Mouse (Mus musculus) right cerebral cortex, postnatal 10 days (tissue): ENCODE data around the gene Itih2.

Experiments
- DNase-seq, 2 experiments: peaks; one replicate each; pipeline ENCODE4 v3.0.0; 2021; ENCODE audit warnings: low spot score in 2 of 2

Gene Itih2

DNA sequence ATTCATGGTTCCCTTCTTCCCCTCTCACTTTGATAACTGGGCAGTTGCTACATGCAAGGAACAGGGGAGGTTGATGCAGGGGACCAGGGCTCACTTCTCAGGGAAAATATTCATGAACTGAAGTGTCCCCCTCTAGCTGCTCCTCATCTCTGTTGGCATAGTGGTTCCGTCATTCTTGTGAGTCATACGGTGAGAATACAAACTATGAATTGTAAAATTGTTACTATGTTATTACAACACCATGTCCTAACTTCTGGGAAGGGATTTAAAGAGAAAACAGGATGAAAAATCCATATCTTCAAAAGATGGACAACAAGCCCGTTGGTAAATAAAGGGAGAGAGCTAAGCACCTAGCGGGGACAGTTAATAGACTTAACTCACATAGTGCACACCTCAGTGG lies at the start of gene Itih2:
Gene Itih2 (minus strand): TSS at position 101 of the 400 bp plus-strand sequence.
- no peak for DNase-seq

DNA sequence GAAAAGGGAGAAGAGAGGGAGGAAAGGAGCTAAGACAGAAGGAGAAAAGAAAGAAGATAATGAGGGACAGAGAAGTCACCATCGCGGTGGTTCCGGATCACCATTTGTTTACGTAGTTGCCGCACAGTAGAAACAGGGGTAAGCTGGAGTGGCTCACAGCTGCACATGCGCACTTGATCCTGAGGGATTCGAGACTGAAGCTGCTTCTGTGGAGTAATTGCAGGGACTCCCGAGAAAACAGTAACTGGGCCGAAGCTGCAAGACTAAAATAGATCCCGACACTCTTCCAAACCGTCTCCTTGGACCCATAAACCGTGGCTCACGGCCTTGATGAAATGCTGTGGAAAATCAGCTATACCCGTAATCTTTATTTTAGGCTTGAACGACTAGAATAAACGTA lies 38.8 kb upstream of the Itih2 start:
- DNase-seq: no peak

DNA sequence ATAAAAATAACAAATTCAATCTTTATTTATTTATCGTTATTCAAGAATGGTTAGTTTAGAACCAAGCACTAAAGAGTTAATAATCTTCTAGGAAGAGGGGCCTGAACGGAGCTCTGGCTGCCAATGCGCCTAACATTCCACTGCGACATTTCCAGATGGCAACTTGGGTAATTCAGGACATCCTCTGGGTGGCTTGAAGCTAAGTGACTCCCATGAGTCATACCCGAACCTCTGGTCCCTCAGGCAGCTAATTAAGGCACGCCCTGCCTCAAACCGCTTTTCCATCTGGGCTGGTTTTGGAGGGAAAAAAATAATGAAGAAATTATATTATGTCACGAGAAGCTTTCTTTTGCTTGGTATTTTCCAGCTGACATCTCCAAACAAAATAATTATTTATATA lies 36.8 kb upstream of the Itih2 start:
- no peak for DNase-seq

DNA sequence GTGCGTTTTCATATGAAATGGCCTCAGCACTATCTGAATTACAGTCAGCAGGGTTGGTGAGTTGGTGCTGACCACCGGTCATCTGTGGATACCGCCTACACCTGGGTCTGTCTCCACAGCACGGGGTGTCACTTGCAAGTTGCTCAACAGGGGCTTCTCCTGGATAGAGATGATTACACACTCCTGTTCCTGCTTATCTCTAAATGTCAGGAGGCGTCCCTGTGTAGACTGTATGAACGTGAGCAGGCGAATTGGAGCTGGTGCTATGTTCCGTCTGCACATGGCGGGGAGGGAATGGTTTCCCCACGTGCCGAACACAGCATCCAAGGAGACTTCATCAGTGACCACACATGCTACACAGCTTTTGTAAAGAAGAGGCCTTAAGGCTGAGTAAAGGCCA lies 36.1 kb upstream of the Itih2 start:
- no peak for DNase-seq

DNA sequence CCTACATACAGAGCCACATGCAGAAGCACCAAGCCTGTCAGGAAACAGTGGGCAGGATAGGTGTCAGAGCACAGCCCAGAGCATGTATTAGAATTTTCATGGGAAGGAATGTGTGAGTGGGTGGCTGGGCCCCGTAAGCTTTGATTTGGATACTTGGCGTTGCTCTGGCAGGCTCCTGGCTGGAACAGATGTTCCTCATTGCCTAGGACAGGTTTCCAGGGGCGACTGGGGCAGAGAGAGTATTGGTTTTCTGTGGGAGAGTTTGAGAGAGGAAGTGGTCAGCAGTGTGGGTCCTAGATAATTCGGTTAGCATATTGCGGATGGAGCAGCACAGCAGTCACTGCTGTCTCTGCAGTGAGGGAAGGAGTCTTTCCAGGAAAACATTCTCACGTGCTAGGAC lies 35.4 kb upstream of the Itih2 start:
- DNase-seq: no peak

DNA sequence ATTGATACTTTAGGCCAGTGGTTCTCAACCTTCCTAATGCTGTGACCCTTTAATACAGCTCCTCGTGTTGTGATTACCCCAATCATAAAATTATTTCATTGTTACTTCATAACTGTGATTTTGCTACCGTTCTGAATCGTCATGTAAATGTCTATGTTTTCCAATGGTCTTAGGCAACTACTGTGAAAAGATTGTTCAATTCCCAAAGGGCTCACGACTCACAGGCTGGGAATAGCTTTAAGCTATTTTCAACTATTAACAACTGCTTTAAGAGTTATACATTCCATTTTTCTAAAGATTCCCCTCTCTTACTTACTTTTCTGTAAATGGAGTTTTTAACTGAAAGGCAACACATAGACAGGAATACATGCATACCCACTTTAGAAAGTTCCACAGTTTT lies 30.8 kb upstream of the Itih2 start:
- DNase-seq: no peak

DNA sequence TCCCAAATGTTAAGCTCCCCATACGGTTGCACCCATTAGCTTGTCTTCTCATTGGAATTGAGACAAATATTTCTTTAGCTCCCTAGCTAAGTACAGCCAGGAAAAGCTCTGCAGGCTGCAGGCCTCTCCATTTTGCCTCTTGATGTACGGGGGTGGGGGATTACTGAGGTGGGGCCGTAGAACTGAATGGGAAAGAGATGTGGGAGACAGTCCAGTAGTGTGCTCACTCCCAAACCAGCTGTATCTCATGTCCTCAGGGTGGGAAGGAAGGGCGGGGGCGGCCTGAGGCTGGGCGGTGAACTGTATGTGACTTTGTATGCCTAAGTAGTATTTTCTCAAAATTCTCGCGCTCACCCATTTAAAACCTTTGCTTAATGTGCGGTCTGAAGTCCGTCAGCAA lies 26.0 kb upstream of the Itih2 start:
- no peak for DNase-seq

DNA sequence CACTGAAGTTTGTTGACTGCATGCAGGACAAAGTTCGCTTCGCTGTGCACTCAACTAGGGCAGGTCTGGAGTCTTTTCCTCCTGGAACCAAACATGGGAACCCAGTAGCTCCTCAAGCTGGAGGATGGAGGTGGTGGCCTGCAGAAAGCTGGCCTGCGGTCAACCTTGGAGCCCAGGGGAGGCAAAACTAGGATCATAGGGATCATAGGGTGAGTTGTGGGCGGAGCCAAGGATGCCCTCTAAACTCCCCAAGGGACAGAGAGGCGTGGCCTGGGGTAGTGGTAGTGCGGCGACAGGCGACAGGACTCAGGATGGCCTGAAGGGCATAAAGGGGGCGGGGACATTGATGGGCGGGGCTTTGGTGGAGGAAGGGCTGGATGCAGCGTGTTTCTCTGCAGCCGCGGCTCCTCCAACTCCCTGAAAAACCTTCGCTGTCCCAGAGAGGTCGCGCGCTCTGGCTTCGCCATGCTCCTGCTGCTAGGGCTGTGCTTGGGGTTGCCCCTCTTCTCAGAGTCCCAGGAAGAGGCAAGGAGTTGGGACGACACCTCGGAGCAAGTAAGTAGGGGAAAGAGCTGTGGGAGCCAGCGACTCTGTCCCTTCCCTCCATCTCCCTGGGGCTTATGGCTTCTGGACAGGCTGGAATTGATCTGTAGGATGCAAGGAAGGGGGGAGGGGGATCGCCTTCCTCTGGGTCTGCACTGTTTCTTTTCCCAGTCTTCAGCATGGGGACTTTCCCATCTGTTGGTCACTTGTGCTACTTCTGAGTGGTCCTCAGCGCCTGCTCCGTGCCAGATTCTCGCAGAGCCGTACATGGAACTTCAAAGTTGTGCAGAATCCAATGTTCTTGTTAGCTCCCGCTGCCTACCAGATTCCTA lies 22.2 kb upstream of the Itih2 start, which contains the start of gene Itih5:
Gene Itih5 (plus strand): TSS at position 371 of the 875 bp plus-strand sequence.
- DNase-seq: peak in 1 of 2 experiments; percentile 26

DNA sequence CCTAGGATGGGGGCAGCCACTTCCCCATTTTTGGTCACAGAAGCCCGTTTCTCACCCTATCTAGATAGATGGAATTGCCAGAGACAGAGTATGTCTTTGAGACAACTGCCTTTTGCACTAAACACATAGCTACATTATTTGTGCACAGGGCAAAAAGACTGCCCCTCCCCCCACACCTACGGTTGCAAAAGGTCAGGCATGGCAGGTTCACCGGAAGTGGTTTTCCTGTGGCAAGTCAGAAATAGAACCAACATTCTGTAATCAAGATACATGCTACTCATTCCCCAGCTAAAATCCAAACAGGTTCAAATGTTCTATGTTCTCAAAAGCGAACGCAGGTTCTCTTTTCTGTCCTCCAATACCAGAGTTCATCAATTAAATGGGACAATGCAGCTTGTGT lies 21.4 kb upstream of the Itih2 start:
- no peak for DNase-seq

DNA sequence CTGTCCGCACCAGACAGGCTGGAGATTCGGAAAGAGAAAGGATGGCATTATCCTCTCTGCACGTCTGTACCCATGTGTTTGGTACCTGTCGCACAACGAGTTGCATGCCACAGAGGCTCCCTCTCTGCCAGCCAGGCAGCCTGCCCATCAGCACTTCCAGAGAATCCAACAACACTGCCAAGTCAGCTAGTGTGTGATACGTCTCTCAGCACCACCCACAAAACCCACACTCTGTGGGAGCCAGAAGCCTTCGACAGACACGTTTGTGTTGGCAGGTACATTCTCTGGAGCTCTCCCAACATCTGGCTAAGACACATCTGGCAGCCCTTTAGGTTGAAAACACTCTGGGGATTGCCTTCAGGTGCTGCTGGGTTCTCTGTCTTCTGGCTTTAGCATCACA lies 16.0 kb upstream of the Itih2 start:
- DNase-seq: peak; percentile 48 to 51

DNA sequence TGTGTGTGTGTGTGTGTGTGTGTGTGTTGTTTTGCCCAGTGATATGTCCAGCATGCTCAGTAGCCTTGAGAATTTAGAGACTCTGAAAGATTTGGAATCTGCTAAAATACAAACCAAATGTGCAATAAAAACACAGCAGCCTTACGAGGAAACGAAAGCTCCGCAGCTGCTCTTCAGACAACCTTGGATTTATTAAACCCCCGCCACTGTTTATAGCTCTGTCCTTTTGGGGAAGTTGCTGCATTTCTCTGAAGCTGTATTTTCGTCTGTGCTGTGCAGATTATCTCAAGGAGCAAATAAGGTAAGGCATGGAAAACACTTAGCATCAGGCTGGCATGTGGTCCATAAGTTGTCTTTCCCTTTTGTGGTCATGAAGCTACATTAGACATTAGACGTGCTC lies 14.3 kb upstream of the Itih2 start:
- DNase-seq: no peak

DNA sequence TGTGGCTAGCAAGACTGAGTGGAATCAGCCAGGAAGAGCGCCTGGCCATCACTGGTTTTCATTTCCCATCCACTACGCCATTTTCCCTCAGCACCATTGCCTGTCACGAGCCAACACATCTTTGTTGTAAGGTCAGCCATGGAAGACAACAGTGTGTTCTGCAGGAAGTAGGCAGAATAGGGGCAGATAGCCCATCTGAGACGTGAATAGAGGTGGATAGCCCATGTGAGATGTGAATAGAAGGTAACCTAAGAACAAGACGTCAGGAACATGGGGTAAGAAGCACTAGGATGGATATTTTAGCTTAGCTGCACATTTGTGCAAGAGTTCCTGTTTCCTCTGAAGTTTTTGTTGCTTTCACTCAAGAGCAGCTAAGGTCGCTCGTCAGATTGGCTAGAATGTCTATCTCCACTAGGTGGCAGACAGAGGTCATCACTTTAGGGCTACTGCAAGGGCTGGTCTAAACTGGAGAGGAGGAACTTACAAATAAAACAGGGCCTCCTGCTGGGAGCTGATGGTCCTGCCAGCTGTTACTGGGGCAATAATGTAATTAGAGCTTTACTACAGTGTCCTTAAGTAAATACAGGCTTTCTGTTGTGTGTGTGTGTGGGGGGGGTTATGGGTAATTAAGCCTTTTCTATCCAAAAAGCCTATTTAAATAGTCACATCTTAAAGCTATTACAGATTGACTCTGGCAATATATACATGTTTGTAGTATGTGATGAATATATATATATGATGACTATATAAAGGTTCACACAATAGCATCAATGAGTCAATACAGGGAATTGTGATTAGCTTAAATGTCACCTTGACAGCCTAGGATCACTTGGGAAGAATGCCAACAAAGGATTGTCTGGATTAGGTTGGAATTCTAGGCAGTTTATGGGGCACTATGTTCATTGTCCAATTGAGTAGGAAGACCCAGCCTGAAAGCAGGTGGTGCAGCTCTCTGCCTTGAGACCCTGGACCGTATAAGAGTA lies 11.6 kb upstream of the Itih2 start:
- DNase-seq: peak; percentile 68 to 70

DNA sequence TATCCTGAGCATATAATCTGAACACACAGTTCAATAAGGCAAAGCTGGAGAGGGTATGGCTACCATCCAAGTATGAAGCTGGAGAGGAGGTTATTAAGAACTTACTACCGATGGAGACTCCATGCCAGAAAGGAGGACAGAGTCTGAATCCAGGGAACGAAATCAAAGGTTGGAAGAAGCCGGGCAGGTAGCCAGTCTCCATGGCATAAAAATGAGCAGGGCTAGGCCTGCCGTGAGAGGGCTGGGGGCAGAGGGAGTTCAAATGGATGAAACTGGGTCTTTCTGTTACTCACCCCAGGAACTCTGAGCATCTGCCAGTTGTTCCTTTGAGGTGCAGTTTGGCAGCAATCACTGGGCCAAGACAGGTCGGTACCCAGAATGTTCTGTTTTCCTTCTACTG lies 9.3 kb upstream of the Itih2 start:
- peak; percentile 34 to 39 for DNase-seq

DNA sequence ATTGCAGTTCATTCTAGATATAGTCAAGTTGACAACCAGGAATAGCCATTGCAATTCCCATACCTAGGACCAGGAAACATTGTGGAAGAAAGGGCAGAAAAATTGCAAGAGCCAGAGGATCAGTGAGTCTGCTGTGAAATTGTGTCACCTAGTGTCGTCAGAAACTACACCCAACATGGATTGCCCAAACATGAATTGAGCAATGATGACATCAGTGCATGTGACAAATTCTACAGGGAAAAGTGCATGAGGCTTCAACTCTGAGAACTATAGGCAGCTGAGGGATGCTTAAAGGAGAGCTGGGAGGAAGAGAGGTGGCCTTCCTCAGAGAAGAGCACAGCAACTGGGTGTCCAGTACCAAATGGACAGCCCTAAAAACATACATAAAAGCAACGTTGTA lies 6.1 kb upstream of the Itih2 start:
- DNase-seq: no peak

DNA sequence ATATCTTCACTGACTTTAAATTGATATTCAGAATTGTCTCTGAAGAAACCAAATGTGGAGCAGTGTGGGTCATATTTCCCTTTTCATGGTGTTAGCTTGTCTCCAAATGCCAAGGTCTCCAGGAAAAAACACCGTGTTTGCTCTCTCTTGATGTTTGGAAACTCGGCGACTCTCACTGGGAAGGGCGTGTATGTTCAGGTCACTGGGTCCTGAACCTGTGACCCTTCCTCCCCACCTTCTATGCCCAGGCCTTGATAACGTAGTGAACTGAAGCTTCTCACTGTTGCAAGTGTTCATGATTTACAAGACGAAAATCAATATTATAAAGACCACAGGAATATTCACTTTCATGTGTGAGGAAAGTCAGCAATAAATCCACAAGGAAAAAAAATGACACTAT lies 2.7 kb upstream of the Itih2 start:
- DNase-seq: no peak

DNA sequence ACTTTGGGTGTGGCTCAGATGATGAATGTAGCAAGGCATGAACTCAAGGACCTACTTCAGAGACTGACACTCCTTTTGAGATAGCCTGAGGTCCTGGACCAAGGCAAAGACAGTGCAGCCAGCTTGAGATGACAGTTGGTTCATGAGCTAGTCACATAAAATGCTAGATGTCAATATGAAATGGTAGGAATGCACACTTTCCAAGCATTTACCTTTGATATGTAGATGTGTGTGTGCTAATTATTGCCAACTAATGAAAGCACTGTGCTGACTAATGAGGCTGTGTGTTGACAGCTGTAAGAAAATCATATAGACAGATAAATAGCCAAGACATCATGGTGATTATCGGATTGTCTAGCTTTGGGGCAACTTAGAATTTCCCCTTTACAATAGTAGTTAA lies 932 bp upstream of the Itih2 start:
- DNase-seq: no peak

DNA sequence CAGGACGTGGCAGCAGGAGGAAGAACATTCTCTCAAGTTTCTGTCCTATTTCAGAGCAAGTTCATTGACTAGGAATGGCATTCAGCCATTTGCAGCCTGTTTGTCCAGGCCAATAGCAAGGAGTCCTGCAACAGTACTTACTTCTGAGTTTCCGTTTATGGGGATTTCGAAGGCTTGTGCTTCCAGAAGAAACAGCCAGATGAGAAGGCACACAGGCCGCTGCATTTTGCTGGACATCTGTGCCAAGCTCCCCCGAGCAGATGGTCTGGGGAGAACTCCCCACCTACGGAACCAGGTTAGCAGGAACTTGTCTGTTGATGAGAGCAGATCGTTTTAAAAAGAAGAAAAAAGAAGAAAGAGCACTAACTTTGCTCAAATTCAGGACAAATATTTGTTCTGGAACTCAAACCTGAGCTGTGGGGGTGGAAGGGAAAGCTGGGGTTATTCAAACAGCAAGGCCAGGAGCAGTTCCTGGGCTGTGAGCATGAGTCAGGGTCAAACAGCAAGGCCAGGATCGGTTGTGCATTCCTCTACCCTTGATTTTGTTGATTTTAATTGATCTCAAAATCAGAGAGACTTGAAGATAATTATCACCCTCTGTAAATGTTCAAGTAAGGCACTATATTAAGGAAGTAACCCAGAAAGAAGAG lies 730 bp downstream of the Itih2 start:
- peak in 1 of 2 experiments; percentile 28 for DNase-seq

DNA sequence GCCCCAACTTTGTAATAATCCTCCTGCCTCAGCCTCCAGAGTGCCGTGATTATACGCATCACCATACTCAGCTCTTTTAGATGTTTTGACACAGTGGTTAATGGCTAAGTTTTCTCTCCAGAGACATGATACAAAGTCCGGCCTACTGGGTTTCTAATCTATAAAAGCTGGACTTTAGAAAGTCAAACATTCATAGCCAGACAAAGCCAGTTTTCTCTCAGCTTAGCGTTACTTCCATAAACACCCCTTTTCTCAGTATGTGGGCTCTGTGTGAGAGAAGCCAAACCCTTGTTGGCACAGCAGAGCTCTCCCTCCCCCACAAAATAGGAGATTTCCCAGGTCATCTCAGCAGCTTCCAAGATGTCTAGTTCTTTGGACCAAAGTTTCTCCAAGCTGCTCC lies 2.6 kb downstream of the Itih2 start:
- DNase-seq: no peak

DNA sequence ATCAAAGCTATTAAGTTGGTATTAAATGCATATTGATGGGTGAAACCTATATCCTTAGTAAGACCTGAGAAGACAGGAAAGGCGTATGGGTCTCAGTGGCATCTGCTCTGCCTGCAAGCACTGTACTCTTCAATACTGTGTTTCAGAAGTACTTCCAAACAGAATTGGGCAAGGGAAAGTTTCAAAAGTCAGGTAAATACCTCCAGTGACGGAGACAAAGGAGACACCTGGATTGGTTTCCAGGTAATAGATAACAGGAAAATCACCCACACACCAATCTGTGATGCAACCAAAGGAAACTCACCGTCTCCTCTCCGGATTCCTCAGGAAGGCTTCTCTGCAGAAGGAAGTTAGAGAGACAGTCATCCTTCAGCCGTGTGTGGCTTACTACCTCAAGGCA lies 3.7 kb downstream of the Itih2 start:
- DNase-seq: no peak

DNA sequence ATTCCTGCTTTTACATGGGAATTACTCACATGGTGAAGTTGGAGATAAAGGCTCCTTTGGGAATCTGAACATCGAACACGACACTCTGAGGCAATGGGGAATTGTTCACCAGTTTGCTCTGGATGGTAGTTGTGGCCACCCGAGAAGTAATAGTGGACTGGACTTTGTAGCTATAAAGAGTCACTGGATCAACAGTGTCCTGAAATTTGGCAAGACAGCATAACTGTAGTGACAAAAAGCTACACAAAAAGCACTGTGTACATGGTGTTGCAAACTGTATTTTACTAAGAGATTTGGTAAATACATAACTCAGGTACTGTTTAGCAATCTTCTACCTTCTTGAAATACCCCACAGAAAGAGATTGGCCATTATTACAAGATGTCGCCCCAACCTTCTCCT lies 5.1 kb downstream of the Itih2 start:
- DNase-seq: no peak

DNA sequence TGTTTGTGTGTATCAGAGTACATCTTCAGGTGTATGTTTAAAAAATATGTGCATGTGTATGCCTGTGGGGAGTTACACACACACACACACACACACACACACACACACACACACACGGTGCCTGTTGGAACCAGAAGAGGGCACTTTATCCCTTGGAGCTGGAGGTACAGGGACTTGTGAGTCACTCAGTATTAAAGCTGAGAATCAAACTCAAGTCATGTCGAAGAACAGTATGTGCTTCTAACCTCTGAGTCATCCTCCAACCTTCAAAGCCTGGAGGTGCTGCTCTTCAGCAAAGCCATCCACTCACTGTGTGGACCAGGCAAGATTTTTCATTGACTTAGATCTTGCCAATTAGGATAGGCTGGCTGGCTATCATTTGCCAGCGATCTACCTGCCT lies 9.4 kb downstream of the Itih2 start:
- DNase-seq: no peak

DNA sequence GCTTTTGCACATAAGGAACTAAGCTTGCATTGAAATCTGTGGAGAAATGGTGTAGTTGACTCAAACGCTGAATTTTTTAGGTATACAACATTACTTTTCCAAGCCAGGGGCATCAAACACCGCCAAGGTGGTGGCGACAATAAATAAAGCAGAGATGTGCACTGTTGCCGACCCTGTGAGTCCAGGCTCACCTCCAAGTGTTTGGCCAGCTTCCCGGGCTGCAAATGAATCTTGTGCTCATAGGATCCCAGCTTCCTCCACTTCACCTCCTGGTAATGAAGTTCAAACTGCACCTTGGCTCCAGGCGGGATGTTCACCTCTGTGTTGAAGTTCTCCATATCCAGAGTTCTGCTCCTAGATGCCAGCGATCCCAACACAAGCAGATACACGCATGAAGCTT lies 11.9 kb downstream of the Itih2 start:
- DNase-seq: no peak
